Mouse (Mus musculus) frontal cortex, postnatal 36 days (tissue): Measurements from ENCODE around the gene Smad3.
A peak's percentile ranks its signal among the peaks of the same experiment; 100 is the strongest.

Source experiments
- DNase-seq, 2 experiments: peaks; one replicate each; pipeline ENCODE4 v3.0.0; 2022; ENCODE audit warnings: low spot score in 2 of 2

Gene Smad3

DNA sequence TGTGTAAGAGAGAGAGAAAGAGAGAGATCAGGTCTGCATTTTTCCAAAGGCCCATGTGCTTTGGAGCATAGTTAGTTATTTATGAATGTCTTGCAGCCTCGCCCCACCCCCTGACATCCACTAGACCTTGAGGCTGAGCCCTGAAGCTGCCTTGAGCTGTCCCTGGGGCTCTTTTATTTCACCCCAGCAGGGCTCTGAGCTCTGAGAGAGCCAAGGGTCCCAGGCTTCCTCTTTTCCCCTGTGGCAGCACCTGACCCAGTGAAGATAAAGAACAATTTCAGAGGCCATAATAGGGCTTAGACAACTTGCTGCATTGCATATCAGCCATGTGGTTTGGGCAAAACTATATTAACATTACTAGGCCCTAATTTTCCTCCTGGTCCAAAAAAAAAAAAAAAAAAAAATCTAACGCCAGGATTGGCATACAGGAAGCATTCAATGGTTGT lies 93.5 kb downstream of the Smad3 start:
- DNase-seq = no peak

DNA sequence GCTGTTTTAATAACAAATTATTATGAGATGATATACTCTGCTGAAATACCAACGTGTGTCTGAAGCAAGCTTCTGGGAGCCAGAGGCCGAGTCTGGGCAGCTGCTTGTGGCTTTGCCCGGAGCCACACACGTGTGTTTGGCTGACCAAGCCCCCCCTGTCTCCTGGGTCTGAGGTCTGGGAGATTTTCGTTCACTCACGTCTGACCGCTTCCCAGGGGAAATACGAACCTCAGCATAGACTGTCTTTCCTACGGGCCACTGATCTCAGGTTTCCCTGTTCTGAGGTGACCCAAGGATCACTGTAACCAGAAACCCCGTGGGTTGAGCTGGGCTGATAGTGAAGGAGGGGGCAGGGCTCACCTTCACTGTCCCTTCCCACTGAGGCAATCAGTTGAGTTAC lies 94.6 kb downstream of the Smad3 start:
- no peak for DNase-seq

DNA sequence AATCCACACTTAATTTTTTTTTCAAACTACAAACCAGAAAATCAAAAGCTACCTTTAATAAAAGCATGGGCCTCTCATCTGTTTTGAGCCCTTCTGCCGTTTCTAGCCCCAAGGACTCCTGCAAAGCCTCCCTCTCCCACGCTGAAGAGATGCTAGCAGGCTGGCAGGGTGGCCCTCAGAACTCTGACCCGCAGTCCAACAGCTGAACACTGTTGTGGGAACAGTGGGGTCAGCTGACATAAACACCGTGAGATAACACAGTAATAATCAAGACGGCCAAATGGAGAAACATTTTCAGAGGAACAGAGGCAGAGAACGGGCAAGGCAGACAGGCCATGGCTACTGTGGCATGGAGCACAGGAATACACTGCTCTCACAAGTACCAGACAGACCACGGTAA lies 95.0 kb downstream of the Smad3 start:
- DNase-seq = no peak

DNA sequence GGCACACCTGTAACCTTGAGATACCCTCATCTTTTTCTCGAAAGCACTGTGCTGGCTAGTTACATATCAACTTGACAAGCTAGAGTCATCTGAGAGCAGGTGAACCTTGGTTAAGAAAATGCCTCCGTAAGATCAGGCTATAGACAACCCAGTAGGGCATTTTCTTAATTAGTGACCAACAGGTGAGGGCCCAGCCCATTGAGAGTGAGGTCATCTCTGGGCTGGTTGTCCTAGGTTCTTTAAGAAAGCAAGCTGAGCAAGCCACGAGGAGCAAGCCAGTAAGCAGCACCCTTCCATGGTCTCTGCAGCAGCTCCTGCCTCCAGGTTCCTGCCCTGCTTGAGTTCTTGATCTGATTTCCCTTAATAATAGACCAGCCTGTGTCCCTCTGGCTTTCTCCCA lies 97.1 kb downstream of the Smad3 start:
- DNase-seq = no peak

DNA sequence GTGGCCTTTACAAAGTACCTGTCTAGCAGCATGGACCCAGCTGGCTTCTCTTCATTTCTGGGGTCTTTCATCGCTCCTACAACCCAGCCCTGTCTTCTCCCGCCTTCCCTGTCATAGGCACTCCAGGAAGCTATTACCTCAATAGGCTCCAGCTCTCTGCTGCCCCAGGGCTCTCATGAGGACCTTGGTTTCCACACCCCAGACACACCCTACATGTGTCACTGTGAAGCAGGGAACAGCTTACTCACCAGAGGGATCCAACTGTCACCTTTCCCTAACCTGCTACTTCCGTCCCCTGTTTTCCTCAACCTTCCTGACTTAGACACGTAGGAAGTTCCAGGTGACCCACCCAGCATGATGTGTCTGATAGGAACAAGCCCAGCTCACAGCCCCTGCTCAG lies 97.7 kb downstream of the Smad3 start:
- DNase-seq = no peak

DNA sequence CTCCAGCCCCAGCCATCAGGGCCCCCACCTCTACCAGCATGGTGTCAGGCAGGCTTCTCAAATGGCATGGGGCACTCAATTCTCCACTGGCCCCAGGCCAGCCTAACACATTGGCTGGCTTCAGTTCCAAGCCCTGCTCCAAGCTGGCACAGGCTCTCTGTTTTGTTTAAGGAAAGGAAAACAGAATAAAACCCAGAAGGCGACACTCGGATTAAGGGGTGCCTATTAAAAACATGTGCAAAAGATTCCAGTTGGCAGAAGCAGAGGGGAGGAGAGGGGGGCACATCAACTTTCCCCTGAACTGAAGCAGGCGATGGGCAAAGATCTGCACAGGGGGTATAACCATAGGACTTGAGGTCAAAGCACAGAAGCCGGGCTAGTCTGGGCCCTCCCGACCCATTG lies 98.8 kb downstream of the Smad3 start:
- no peak for DNase-seq

DNA sequence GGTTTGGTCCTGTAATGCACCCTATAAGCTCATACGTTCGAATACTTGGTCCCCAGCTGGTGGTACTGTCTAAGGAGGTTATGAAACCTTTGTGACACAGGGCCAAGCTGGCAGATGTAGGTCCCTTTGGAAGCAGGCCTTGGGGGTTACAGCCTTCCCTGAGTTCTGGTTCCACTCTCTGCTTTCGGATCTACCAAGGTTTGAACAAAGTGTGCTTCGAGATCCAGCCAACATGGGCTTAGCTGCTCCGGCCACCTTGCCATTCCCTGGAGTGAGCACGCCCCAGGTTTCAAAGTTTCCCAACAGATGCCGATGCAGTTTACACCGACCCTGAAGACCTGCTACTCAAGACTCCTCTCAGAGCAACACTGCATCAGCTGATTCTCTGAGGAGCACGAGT lies 99.4 kb downstream of the Smad3 start:
- no peak for DNase-seq

DNA sequence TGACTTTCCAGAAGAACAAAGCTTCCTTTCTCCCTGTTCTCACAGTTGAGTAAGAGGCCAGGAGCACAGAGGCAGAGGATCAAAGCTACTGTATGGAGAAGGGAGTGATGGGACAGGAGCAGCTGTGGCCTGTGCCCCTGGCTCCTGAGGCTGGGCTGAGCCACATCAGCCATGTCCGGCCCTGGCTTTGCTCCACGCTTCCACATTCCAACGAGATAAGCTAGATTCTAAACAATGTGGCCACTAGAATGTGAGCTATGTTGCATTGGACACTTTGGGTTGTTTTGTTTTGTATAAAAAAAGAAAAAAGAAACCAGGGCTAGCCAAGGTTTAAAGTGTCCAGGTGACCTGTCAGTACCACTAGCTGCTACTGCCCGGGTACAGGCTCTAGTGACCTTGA lies 100.6 kb downstream of the Smad3 start:
- no peak for DNase-seq

DNA sequence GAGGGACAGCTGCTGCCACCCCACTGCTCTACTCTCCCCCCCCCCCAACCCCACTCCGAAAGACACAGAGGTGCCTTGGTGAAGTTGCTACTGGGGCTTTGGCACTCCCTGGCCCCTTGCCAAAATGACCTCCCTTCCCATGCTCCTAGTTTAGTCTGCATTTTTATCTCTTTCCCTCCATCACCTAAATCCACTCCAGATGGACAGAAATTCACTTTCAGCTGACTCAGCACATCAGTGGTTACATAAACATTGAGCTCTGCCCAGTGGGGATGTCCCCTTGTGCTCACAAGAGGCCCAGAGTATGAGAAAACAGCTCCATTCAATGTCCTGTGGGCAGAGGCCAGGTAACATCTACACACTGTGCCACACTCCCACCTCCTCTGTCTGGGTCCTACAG lies 102.7 kb downstream of the Smad3 start:
- no peak for DNase-seq

DNA sequence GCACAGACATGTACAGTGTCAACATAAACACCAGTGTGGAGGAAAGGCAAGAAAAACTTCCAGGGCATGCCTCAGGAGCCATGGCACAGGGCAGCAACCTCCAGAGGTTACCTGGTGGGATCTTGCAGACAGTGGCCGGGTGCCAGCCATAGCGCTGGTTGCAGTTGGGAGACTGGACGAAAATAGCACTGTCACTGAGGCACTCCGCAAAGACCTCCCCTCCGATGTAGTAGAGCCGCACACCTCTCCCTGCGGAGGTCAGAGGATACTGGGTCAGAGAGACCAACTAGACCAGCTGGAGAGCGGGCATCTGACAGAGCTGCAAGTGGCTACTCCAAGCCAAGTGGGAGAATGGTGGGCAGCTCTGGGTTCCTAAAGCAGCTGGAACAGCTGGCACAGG lies 103.2 kb downstream of the Smad3 start:
- no peak for DNase-seq

DNA sequence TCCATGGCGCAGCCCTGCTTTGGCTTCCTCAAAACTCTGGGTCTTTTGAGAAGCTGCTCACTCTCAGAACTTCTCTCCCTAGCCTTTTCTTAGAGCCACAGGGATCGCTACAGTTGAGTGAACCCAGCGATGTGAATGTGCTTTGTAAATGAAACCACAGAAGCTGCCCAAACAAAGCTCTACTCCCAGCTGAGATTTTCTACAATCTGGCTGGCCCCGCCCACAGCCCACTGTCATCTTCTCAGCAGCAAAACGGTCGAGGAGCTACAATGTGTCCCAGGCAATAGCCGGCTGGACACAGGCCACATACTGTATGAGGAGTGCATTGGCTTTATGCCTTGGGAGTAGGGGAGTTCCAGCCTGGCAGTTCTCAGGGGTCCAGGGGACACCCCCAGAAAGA lies 104.1 kb downstream of the Smad3 start:
- no peak for DNase-seq

DNA sequence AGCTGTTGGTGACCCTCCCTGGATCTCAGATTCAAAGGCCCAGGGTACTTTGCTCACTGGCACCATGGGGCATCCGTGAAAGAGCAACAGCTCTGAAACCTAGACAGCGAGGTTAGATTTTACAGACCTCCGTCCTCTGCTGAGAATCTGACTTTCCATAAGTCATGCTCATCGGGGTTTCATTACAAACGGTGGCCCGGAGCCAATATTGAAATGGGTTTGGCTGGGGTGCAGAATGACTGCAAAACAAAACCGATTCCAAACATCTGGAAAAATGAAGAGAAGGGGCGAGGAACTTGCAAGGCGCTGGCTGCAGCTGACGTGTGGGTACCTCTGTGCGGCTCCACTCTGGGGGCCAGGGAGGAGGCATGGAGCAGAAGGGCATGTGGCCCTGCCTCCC lies 106.2 kb downstream of the Smad3 start:
- DNase-seq = no peak

DNA sequence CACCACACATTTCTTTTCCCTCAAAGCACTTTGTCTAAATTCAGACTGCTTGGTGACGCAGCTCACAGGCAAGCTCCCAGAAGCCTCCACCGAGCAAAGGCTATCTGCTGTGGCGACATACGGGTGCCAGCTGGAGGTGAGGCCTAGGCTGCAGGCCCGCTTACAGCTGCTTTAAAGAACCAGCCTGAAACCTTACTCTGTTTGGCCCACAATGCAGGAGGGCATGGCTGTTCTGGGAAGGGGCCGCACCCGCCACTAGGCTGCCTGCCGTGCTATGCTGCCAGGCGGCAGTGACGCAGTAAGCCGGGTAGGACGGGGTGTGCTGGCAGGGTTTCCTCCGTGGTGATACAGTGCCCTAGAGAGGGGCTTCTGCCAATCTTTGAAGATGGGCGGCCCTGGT lies 106.9 kb downstream of the Smad3 start:
- DNase-seq = no peak

DNA sequence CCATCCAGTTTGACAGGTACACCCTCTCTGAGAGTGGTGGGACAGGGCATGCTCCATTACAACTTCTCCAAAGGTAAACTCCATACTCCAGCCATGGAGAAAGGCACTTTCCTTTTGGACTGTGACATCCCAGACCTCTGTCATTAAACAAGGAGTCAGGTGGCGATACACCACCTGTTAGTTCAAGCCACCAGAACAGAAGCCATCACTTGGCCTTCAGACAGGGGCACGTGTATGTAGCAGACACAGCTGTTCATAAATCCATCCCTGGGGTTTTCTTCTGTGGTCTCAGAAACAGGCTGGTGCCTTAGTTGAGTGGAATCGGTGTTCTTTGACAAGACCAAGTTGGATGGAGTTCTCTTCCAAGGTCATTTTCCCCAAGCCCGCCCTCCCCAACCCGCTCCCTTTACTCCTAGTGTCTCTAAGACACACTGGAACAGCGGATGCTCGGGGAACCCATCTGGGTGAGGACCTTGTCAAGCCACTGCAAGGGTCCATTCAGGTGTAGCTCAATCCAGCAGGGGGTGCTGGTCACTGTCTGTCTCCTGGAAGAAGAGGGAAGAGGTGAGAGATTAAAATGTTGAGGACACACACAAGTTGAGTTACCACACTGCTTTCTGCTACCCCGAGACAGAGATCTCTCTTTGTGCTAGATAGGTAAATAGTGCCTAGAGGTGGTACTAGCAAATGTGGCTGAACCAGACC lies 107.8 kb downstream of the Smad3 start:
- DNase-seq = no peak

DNA sequence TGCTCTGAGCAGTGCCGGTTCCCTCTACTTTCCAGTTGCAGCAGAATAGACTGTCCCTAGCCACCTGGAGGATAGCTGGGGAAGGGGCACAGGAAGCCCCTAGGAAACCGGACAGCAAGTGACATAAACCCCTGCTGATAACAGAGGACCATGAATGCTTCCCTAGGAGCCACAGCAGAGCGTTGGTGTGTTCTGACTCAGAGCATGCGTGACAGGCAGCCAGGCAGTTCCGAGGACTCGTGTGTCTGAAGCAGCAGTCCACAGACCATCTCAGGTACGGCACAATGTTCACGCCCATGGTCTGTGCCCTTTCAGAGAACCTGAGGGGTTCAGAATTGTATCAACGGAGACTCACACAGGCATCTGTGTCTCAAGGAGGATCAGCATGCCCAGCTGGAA lies 109.3 kb downstream of the Smad3 start:
- DNase-seq = no peak

DNA sequence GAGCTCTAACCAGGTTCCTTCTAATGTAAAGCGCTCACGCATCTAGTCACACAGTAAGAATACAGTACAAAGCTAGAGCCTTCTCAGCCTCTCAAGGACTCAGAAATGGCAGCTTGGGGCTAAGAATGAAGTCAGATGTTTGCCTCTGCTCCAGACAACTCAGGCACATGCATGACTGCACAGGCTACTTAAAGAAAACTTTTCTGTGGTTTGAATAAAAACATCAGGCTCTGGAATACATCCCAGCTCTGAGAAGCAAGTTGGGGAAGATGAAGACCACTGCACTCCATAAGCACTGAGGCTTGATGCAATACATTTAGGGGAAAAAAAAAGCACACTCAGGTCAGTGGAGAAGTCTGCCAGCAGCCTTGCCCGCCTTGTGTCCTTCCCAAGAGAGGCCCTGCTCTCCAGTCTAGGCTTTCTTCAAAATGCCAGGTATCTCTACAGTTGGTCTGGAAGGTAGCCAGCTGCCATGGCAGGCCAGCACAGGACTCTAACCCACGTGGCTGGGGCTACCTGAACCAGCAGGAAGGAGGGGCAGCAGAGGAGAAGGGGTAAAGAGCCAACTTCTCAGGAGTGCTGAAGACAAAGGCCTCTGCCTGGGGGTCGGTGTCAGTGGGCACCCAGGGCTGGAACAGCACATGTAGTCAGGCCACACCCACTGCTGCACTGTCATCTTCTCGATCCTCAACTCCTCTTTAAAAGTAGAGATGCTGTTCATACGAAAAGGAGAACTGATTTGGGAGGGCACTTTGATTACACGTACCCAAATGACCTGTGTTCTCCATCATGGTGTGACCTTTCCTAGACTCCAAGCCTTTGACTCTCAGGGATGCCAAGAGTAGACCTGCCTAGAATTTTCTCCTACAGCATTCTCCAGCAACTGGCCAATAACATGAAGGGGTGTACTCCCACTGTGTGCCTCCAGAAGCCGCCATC lies 109.9 kb downstream of the Smad3 start:
- no peak for DNase-seq

DNA sequence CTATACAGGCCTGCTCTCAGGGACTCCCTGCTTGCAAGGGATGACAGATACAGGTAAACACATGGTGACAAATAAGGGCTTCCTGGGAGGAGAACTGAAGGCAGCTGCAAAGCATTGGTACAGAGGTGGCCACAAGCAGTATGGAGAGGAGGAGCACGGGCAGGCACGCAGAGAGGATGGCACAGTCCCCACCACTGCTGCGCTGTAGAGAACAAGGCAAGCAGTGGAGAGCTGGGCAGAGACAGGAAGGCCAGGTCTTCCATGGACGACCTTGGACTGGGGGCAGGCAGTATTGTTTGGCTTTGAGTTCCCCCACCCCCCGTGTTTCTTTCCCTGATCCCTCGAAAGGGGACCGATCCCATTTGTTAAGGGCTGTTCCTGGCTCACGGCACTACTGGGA lies 112.7 kb downstream of the Smad3 start:
- DNase-seq = no peak

DNA sequence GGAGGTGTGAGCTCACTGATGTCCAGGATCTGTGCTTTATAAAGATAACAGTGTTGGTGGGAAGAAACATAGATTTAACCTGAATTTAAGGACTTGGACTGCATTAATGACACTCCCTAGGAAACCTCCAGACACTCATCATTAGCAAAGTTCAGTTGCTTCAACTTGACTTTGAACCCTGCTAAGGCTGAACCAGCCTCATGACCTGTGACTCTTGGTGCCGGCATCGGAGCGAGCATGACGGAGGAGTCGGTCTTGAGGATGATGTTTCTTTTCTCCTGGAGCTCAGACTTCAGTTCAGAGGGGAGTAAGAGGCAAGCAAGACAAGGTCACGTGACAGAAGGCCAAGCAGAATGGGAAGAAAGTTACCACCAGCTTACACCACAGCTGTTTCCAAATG lies 113.8 kb downstream of the Smad3 start:
- no peak for DNase-seq

DNA sequence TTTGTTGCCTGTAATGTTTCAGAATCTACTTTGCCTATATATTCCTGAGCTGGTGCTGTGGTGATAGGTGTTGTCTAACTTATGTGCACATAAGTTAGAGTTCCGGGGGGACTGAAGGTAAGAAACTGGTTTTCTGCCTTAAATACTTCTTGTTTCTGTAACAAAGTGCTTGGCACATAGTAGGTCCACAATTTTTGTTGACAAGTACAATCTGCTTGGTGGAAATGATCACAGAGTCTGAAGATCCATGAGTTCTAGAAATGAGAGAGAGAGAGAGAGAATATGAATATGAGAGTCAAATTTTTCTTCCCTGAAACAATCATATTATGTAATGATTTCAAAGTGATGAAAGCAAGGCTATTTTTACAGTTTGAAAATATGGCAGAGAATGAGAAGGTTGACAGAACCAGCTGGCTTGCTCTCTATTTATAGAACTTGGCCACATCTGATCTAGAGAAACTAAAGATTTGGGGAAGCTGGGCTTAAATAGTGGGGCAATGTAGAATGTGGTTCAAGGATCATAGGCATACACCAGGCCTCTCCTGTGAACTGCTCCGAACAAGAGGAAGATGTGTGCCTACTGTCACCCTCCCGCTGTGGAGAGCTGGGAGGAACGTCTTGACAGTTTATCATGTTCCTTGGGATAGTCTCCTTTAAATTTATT lies 115.7 kb downstream of the Smad3 start:
- DNase-seq = peak in 1 of 2 experiments; percentile 73

DNA sequence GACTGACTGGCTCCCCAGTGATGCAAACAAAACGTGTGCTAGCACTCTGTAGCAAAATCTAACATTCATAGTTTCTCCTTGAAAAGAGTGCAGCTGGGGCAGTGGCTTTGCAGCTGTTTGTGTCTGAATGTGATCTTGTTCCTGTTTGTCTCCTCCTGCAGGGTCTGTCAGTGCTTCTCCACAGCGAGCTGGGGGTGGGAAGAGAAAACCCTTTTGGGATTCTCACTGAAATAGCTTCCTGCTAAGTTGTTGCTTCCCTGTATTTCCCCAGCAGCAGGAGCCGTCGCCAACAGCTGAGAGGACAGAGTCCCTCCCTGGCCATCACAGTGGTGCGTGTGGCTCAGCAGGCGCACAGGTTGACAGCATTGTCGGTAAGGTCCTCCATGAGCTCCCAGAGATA lies 121.7 kb downstream of the Smad3 start:
- peak in 1 of 2 experiments; percentile 60 for DNase-seq

DNA sequence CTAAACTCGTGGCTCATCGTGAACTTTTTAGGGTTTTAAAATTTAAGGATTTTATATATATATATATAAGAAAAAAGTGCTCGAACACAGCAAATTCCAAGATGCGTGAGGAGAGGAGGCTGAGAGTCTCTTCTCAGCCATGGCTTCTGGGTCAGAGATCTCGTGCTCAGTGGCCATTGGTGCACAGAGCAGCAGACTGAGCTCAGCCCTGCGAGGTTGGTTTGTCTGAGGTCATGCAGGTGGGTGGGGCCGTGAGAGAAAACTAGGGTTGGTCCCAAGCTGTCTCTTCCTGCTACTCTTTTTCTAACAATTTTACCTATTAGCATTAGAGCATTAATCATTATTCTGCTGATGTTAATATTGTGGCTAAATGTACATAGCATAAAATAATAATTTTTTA lies 124.5 kb downstream of the Smad3 start:
- no peak for DNase-seq

DNA sequence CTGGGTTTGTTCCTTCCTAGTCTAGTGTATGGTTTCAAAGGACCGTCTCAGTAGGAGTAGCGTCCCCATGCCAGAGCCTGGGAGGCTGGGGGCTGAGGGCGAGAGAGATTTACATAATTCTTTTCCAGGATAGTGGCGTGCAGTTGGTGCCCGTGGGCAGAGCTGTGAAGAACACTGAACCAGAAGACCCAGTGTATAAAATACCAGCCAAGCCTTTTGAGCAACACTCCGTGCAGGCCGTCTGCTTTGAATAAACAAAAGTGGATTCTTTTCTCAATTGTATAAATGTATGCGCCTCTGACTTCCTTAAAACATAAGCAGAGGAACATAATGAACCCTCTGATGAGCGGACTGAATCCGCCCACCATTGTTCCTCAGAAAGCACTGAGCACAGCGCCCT lies 124.9 kb downstream of the Smad3 start:
- DNase-seq = peak; percentile 67 to 82

DNA sequence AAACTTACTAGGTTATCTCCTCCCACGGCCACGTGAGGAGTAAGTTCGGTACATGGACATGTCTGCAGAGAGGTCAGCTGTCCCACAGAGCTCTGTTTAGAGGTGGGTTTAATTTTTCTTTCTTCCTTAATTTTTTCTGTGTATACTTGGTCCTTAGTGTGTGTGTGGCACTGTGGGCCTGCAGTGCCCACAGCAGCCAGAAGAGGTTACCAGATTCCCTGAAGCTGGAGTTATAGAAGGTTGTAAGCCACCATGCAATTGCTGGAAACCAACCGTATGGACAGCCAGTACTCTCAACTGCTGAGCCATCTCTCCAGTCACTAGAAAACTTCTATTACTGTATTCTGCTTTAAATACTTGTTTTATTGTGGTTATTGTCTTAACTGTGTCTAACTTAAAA lies 125.7 kb downstream of the Smad3 start:
- no peak for DNase-seq
